Comparison of ENCODE assay signal across 8 mouse cellular contexts in genomic region chr9:70207981-70208521, GRCm38 (mm10). TPM values are rescaled to one million over a fixed set of nuclear protein-coding genes. Genes with fewer than 3 reads are reported as not detected.
DNase-seq lines count a peak whose midpoint lies in the region; ATAC-seq and TF ChIP-seq lines count a peak whose summit lies in the region.

No protein-coding gene starts in this region.

- no peak for TF ChIP-seq POLR2A in cerebellum, adult 2 months (IDR thresholded peaks at IDR 0.05; ENCODE audit: borderline replicate concordance, insufficient read depth, low read length)

- no peaks in the 10 kb centered on the region for H3K36me3 ChIP-seq in megakaryocyte, embryonic 14.5 days (replicated peaks; ENCODE audit: low read length)
- H3K36me3 ChIP-seq in hindbrain, embryonic 16.5 days (ENCODE audit: control insufficient read depth, insufficient read depth, low read length): no peaks in the 10 kb centered on the region
- H3K36me3 ChIP-seq in liver, embryonic 13.5 days: no peaks in the 10 kb centered on the region
- no peaks in the 10 kb centered on the region for H3K36me3 ChIP-seq in neural tube, embryonic 12.5 days

- TF ChIP-seq CTCF in cerebellum, adult 2 months (IDR thresholded peaks at IDR 0.05; ENCODE audit: borderline replicate concordance, insufficient read depth, low read depth, low read length): no peak

- WGBS in cerebellum, adult 2 months: under 1% methylated on average over 26 of the region's 26 CpGs
- WGBS in hindbrain, embryonic 16.5 days: 0% methylated on average over 26 of the region's 26 CpGs
- WGBS in liver, embryonic 13.5 days (ENCODE audit: insufficient replicate concordance): 2% methylated on average over 26 of the region's 26 CpGs
- under 1% methylated on average over 26 of the region's 26 CpGs for WGBS in neural tube, embryonic 12.5 days

- ATAC-seq in megakaryocyte, adult 5-6 weeks (ENCODE audit: poor library complexity, severe bottlenecking): no peak
- ATAC-seq in hindbrain, embryonic 16.5 days: peak; percentile 37; the same call in 1 of the 2 replicates
- ATAC-seq in liver, embryonic 13.5 days (ENCODE audit: low read depth): peak; percentile 45; the same call in 1 of the 2 replicates
- peak; percentile 34 for ATAC-seq in neural tube, embryonic 12.5 days (ENCODE audit: low FRiP score, low read depth)
- ATAC-seq in megakaryocyte progenitor cell, adult 5-6 weeks (replicated peaks; ENCODE audit: poor library complexity): no peak

- H3K9ac ChIP-seq in hindbrain, embryonic 16.5 days (ENCODE audit: low read depth, low read length): peak overlapping the region; percentile 69
- H3K9ac ChIP-seq in liver, embryonic 13.5 days: peak overlapping the region; percentile 56
- peak overlapping the region; percentile 73 for H3K9ac ChIP-seq in neural tube, embryonic 12.5 days

- peak overlapping the region; percentile 3; the same call in 1 of the 2 replicates for H3K27ac ChIP-seq in cerebellum, adult 2 months (ENCODE audit: insufficient read depth, low read length)
- H3K27ac ChIP-seq in hindbrain, embryonic 16.5 days (ENCODE audit: low read depth, low read length): peak overlapping the region; percentile 81
- 0 out of 2 replicates have a peak overlapping the region, but pooled peaks have one; percentile 43 for H3K27ac ChIP-seq in liver, embryonic 13.5 days
- H3K27ac ChIP-seq in neural tube, embryonic 12.5 days: no peak overlapping the region

- H3K4me3 ChIP-seq in megakaryocyte, embryonic 14.5 days (replicated peaks): peak overlapping the region; percentile 97
- H3K4me3 ChIP-seq in cerebellum, adult 2 months (replicated peaks; ENCODE audit: insufficient read depth, low read depth, low read length): peak overlapping the region; percentile 99
- H3K4me3 ChIP-seq in hindbrain, embryonic 16.5 days (ENCODE audit: low read length): peak overlapping the region; percentile 65
- peak overlapping the region; percentile 60 for H3K4me3 ChIP-seq in liver, embryonic 13.5 days (replicated peaks)
- peak overlapping the region; percentile 64 for H3K4me3 ChIP-seq in neural tube, embryonic 12.5 days

- H3K9me3 ChIP-seq in megakaryocyte, embryonic 14.5 days: no peaks in the 10 kb centered on the region
- H3K9me3 ChIP-seq in hindbrain, embryonic 16.5 days (ENCODE audit: control insufficient read depth, low read length): no peaks in the 10 kb centered on the region
- no peaks in the 10 kb centered on the region for H3K9me3 ChIP-seq in liver, embryonic 13.5 days (replicated peaks)
- H3K9me3 ChIP-seq in neural tube, embryonic 12.5 days: no peaks in the 10 kb centered on the region

- peaks cover 68% of the 10 kb centered on the region for H3K4me1 ChIP-seq in megakaryocyte, embryonic 14.5 days
- 0 out of 2 replicates have a peak, but pooled peaks cover 2% of the 10 kb centered on the region for H3K4me1 ChIP-seq in cerebellum, adult 2 months (ENCODE audit: control insufficient read depth, insufficient read depth, low read length)
- peaks cover 7% of the 10 kb centered on the region; the same call in 1 of the 2 replicates for H3K4me1 ChIP-seq in hindbrain, embryonic 16.5 days (ENCODE audit: control insufficient read depth, insufficient read depth, low read depth, low read length)
- H3K4me1 ChIP-seq in liver, embryonic 13.5 days (replicated peaks): peaks cover 3% of the 10 kb centered on the region; the same call in 1 of the 2 replicates
- peaks cover 19% of the 10 kb centered on the region for H3K4me1 ChIP-seq in neural tube, embryonic 12.5 days

- H3K27me3 ChIP-seq in megakaryocyte, embryonic 14.5 days (replicated peaks): peaks cover 7% of the 10 kb centered on the region
- H3K27me3 ChIP-seq in cerebellum, adult 2 months (ENCODE audit: control insufficient read depth, insufficient read depth, low read length): no peaks in the 10 kb centered on the region; the same call in 1 of the 2 replicates
- H3K27me3 ChIP-seq in hindbrain, embryonic 16.5 days (replicated peaks; ENCODE audit: control insufficient read depth, insufficient read depth, low read length): no peaks in the 10 kb centered on the region; the same call in 1 of the 2 replicates
- H3K27me3 ChIP-seq in liver, embryonic 13.5 days: peaks cover 49% of the 10 kb centered on the region
- no peaks in the 10 kb centered on the region; the same call in 1 of the 2 replicates for H3K27me3 ChIP-seq in neural tube, embryonic 12.5 days (replicated peaks)

- DNase-seq in cerebellum, adult 2 months: peak; percentile 31 to 35
- peak; percentile 56 for DNase-seq in gastrocnemius, postnatal 10 days
- no peak for DNase-seq in liver, embryonic 13.5 days

- H3K4me2 ChIP-seq in hindbrain, embryonic 16.5 days (ENCODE audit: low read length): peak overlapping the region; percentile 100
- H3K4me2 ChIP-seq in liver, embryonic 13.5 days: peak overlapping the region; percentile 67
- H3K4me2 ChIP-seq in neural tube, embryonic 12.5 days (replicated peaks): peak overlapping the region; percentile 100

RNA-seq across cellular contexts. Expression of gene Myo1e, which starts 0.9 kb away (rescaled TPM):
- 7.1 and 16.7 TPM in 2 replicates for polyA plus RNA-seq in megakaryocyte, embryonic 14.5 days (2012; ENCODE audit: insufficient read depth, low replicate concordance)
- total RNA-seq in megakaryocyte, adult 5-6 weeks (2015): 0.59 TPM in 1 of 2 replicates, not detected in the other
- 0.51 and 1.1 TPM in 2 replicates for total RNA-seq in megakaryocyte, adult 5-6 weeks (2017)
- polyA plus RNA-seq in cerebellum, adult 2 months (2012; rRNA removed): 7.6 and 8.1 TPM in 2 replicates
- total RNA-seq in gastrocnemius, postnatal 10 days (2021): 10 to 100 TPM; 19.5 to 26.4 TPM
- 7.5 and 10.9 TPM in 2 replicates for polyA plus RNA-seq in hindbrain, embryonic 16.5 days (2015; fragmentation: Nextera tagmentation; extraction: Ambion mirVana)
- polyA plus RNA-seq in liver, embryonic 13.5 days (2015; fragmentation: Nextera tagmentation; extraction: Ambion mirVana): 2.2 and 3.2 TPM in 2 replicates
- 10.9 and 11.3 TPM in 2 replicates for polyA plus RNA-seq in neural tube, embryonic 12.5 days (2016; fragmentation: Nextera tagmentation; extraction: Ambion mirVana)
- 0.10 TPM in 1 of 2 replicates, not detected in the other for total RNA-seq in megakaryocyte progenitor cell, adult 5-6 weeks (2015)
- total RNA-seq in megakaryocyte progenitor cell, adult 5-6 weeks (2017): 0.03 TPM in 1 of 2 replicates, not detected in the other

Comparison
In these comparisons a context has a peak if more than half of its experiments do, and no peak if none do; other contexts are left out.
1. ATAC-seq: peak in hindbrain, embryonic 16.5 days (single experiment), liver, embryonic 13.5 days (single experiment) and neural tube, embryonic 12.5 days (single experiment); none in megakaryocyte, adult 5-6 weeks (single experiment) and megakaryocyte progenitor cell, adult 5-6 weeks (single experiment).
2. Peak in every context shown above with its lines, with median percentiles within 50 percentile points of each other: H3K4me3 ChIP-seq, H3K4me2 ChIP-seq and H3K9ac ChIP-seq.